Mouse (Mus musculus) megakaryocyte, embryonic 14.5 days (primary cell): ENCODE results near the gene Whrn. TPM values are rescaled to one million over a fixed set of nuclear protein-coding genes. Genes with fewer than 3 reads are reported as not detected.

Experiments used
- H3K27me3 ChIP-seq: replicated peaks from 2 replicates; pipeline ENCODE3; 2012; ENCODE audit warnings: inconsistent platforms
- H3K36me3 ChIP-seq: replicated peaks from 2 replicates; pipeline ENCODE3; 2012; ENCODE audit warnings: low read length, inconsistent platforms, mixed read lengths
- H3K4me1 ChIP-seq: 2 replicates; pipeline ENCODE4 v1.6.1; 2012; ENCODE audit warnings: inconsistent platforms
- H3K4me3 ChIP-seq: replicated peaks from 2 replicates; pipeline ENCODE3; 2012; ENCODE audit warnings: moderate library complexity, mild to moderate bottlenecking, inconsistent platforms
- H3K9me3 ChIP-seq: 2 replicates; pipeline ENCODE4 v1.6.1; 2012; ENCODE audit warnings: inconsistent platforms
- FLI1 ChIP-seq: IDR thresholded peaks from 2 replicates; pipeline ENCODE4 v1.6.1; 2012; ENCODE audit warnings: low read length, inconsistent platforms, mixed read lengths
- GATA1 ChIP-seq: IDR thresholded peaks from 3 replicates; pipeline ENCODE4 v1.6.1; 2012; ENCODE audit warnings: mixed read lengths, low read length, inconsistent platforms, borderline replicate concordance
- polyA plus RNA-seq: library from polyadenylated mRNA; stranded (reverse); fragments of >175 nt; gene quantifications from 2 replicates; pipeline ENCODE4 v1.2.3, GENCODE M21; 2012; ENCODE audit warnings: low replicate concordance; ENCODE audit not compliant: insufficient read depth

The Whrn gene
- polyA plus RNA-seq, 1 experiment = 0.30 TPM

GRCm38 (mm10) chr4:63483741-63484140, 12.1 kb downstream of the Whrn start:
- Histone ChIP-seq H3K4me3 (no peak overlapping the region), H3K9me3 (no peaks in the 10 kb centered on the region), H3K36me3 (no peaks in the 10 kb centered on the region), H3K4me1 (peaks cover 4% of the 10 kb centered on the region; the same call in 1 of the 2 replicates), H3K27me3 (peaks cover 36% of the 10 kb centered on the region)
- TF ChIP-seq FLI1 (no peak), GATA1 (no peak)

GRCm38 (mm10) chr4:63480845-63481167, 15.0 kb downstream of the Whrn start:
- TF ChIP-seq FLI1 = no peak
- TF ChIP-seq GATA1 = no peak
- peaks cover 4% of the 10 kb centered on the region; the same call in 1 of the 2 replicates for H3K4me1 ChIP-seq

GRCm38 (mm10) chr4:63480098-63480844, 15.5 kb downstream of the Whrn start:
- Histone ChIP-seq H3K4me1 (peaks cover 4% of the 10 kb centered on the region; the same call in 1 of the 2 replicates), H3K9me3 (no peaks in the 10 kb centered on the region), H3K36me3 (no peaks in the 10 kb centered on the region), H3K4me3 (no peak overlapping the region), H3K27me3 (peaks cover 32% of the 10 kb centered on the region)
- TF ChIP-seq GATA1 = no peak
- TF ChIP-seq FLI1 = no peak

More at GRCm38 (mm10) chr4:63480845-63481167, 15.0 kb downstream of the Whrn start:
- Histone ChIP-seq H3K4me3 (no peak overlapping the region), H3K36me3 (no peaks in the 10 kb centered on the region), H3K27me3 (peaks cover 31% of the 10 kb centered on the region), H3K9me3 (no peaks in the 10 kb centered on the region)

GRCm38 (mm10) chr4:63478036-63478435, 17.8 kb downstream of the Whrn start:
- H3K4me1 ChIP-seq = peaks cover 4% of the 10 kb centered on the region; the same call in 1 of the 2 replicates
- peaks cover 34% of the 10 kb centered on the region for H3K27me3 ChIP-seq
- no peaks in the 10 kb centered on the region for H3K9me3 ChIP-seq
- H3K36me3 ChIP-seq = no peaks in the 10 kb centered on the region
- no peak for TF ChIP-seq FLI1
- no peak for TF ChIP-seq GATA1
- H3K4me3 ChIP-seq = no peak overlapping the region

GRCm38 (mm10) chr4:63476891-63477290, 18.9 kb downstream of the Whrn start:
- Histone ChIP-seq H3K9me3 (no peaks in the 10 kb centered on the region), H3K27me3 (peaks cover 36% of the 10 kb centered on the region), H3K36me3 (no peaks in the 10 kb centered on the region), H3K4me1 (peaks cover 4% of the 10 kb centered on the region; the same call in 1 of the 2 replicates), H3K4me3 (no peak overlapping the region)
- TF ChIP-seq FLI1 = no peak

- Histone ChIP-seq H3K4me1 (peaks cover under 1% of the 10 kb centered on the region; the same call in 1 of the 2 replicates), H3K36me3 (no peaks in the 10 kb centered on the region), H3K27me3 (peaks cover 31% of the 10 kb centered on the region), H3K4me3 (no peak overlapping the region), H3K9me3 (no peaks in the 10 kb centered on the region)
- TF ChIP-seq GATA1 (no peak), FLI1 (no peak)
Observed at GRCm38 (mm10) chr4:63475208-63475607, 20.6 kb downstream of the Whrn start.

- Histone ChIP-seq H3K4me1 (no peaks in the 10 kb centered on the region), H3K27me3 (peaks cover 30% of the 10 kb centered on the region), H3K36me3 (no peaks in the 10 kb centered on the region), H3K4me3 (no peak overlapping the region), H3K9me3 (no peaks in the 10 kb centered on the region)
- TF ChIP-seq GATA1 (no peak), FLI1 (no peak)
Observed at GRCm38 (mm10) chr4:63474439-63474838, 21.4 kb downstream of the Whrn start.

GRCm38 (mm10) chr4:63467338-63467737, 28.5 kb downstream of the Whrn start:
- TF ChIP-seq GATA1 (no peak), FLI1 (no peak)
- peaks cover 6% of the 10 kb centered on the region; the same call in 1 of the 2 replicates for H3K9me3 ChIP-seq
- no peaks in the 10 kb centered on the region for H3K36me3 ChIP-seq

GRCm38 (mm10) chr4:63466192-63466591, 29.6 kb downstream of the Whrn start:
- H3K9me3 ChIP-seq = peaks cover 6% of the 10 kb centered on the region; the same call in 1 of the 2 replicates
- H3K4me3 ChIP-seq = no peak overlapping the region
- no peaks in the 10 kb centered on the region for H3K36me3 ChIP-seq
- TF ChIP-seq FLI1 (no peak), GATA1 (no peak)
- peaks cover 24% of the 10 kb centered on the region for H3K27me3 ChIP-seq
- no peaks in the 10 kb centered on the region for H3K4me1 ChIP-seq

More at GRCm38 (mm10) chr4:63467338-63467737, 28.5 kb downstream of the Whrn start:
- peaks cover 23% of the 10 kb centered on the region for H3K27me3 ChIP-seq
- H3K4me1 ChIP-seq = no peaks in the 10 kb centered on the region
- no peak overlapping the region for H3K4me3 ChIP-seq

- no peak overlapping the region for H3K4me3 ChIP-seq
Observed at GRCm38 (mm10) chr4:63460876-63461525, 34.8 kb downstream of the Whrn start.

More at GRCm38 (mm10) chr4:63460876-63461525, 34.8 kb downstream of the Whrn start:
- Histone ChIP-seq H3K27me3 (peaks cover 27% of the 10 kb centered on the region), H3K9me3 (no peaks in the 10 kb centered on the region), H3K4me1 (no peaks in the 10 kb centered on the region), H3K36me3 (no peaks in the 10 kb centered on the region)
- TF ChIP-seq FLI1 = no peak
- TF ChIP-seq GATA1 = no peak
